27 mouse cellular contexts compared by ENCODE assay signal in the genomic region with DNA sequence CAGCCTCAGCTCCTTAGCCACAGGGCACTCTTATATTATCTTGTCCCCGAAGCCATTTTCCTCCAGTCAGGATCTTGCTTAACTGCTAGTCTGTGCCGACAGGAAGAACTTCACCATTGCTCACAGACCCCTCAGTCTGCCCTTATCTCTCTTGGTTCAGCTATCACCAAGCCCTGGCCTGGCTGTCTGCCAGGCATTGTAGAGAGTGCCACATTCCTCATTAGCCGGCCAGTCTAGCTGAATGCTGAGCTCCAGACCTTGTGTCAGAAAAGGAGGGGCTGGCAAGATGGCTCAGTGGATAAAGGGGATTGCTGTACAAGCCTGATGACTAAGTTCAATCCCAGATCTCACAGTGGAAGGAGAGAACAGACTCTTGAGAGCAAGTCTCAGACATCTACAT. TPM values are rescaled to one million over a fixed set of nuclear protein-coding genes. Genes with fewer than 3 reads are reported as not detected.
A peak's percentile ranks its signal among the peaks of the same experiment; 100 is the strongest.
DNase-seq lines count a peak whose midpoint lies in the region; ATAC-seq lines count a peak whose summit lies in the region.
"Had no signal": no experiment of that assay in that cellular context is flagged by ENCODE, and none has a peak within 500 bp of the region (broad histone marks: within the 10 kb centered on the region; RNA-seq: fewer than 3 reads in every experiment).

No protein-coding gene starts in this region.

- peaks cover 34% of the 10 kb centered on the region for H3K27me3 ChIP-seq in heart, embryonic 12.5 days (replicated peaks)
- H3K27me3 ChIP-seq: hindbrain, embryonic 15.5 days had no signal

- H3K9ac ChIP-seq in heart, embryonic 12.5 days, result no peak overlapping the region
- H3K9ac ChIP-seq: embryonic facial prominence, embryonic 13.5 days; forebrain, embryonic 12.5 days; heart, embryonic 15.5 days; hindbrain, embryonic 15.5 days had no signal

- no peak overlapping the region for H3K4me2 ChIP-seq in heart, embryonic 12.5 days
- H3K4me2 ChIP-seq: embryonic facial prominence, embryonic 13.5 days; forebrain, embryonic 12.5 days; heart, embryonic 15.5 days; hindbrain, embryonic 15.5 days had no signal

- DNase-seq in heart, postnatal 25 days (ENCODE audit: low spot score), result no peak
- DNase-seq in retina, postnatal 1 day, result peak; percentile 73
- no peak for DNase-seq in retina, embryonic 14.5 days (ENCODE audit: low spot score)
- DNase-seq in natural killer cell, adult 2 months (ENCODE audit: low spot score in 2 of 2), result no peak
- no peak for DNase-seq in T-cell, adult 2 months (ENCODE audit: low spot score)
- DNase-seq: adrenal gland, adult 2 months; adrenal gland, postnatal 36 days; B cell, adult 2 months; cerebellum, adult 2 months; cerebellum, postnatal 25 days; gastrocnemius, postnatal 14 days; heart, postnatal 36 days had no signal

- H3K36me3 ChIP-seq in heart, embryonic 12.5 days, result no peaks in the 10 kb centered on the region
- H3K36me3 ChIP-seq: embryonic facial prominence, embryonic 13.5 days; forebrain, embryonic 12.5 days; heart, embryonic 15.5 days; hindbrain, embryonic 15.5 days had no signal

- H3K4me1 ChIP-seq in heart, embryonic 12.5 days (replicated peaks), result peaks cover 8% of the 10 kb centered on the region

- no peak overlapping the region for H3K4me3 ChIP-seq in heart, embryonic 12.5 days
- H3K4me3 ChIP-seq: embryonic facial prominence, embryonic 13.5 days; forebrain, embryonic 12.5 days; heart, embryonic 15.5 days; hindbrain, embryonic 15.5 days had no signal

- peak; percentile 71; the same call in 1 of the 2 replicates for ATAC-seq in heart, embryonic 12.5 days (ENCODE audit: insufficient number of reproducible peaks, low FRiP score)
- peak; percentile 68 for ATAC-seq in common myeloid progenitor, adult 5-6 weeks (replicated peaks; ENCODE audit: low read depth, poor library complexity, severe bottlenecking)
- ATAC-seq: CD4-positive, CD25-positive, alpha-beta regulatory T cell, adult 4 months; forebrain, embryonic 16.5 days; intestine, embryonic 16.5 days; Patski had no signal

- intact Hi-C loops in heart, postnatal 25 days (cut with DNase I), result no loop called here

- 11% methylated on average over 3 of the region's 3 CpGs for WGBS in heart, embryonic 12.5 days

- no peaks in the 10 kb centered on the region for H3K9me3 ChIP-seq in heart, embryonic 12.5 days (replicated peaks)
- H3K9me3 ChIP-seq: embryonic facial prominence, embryonic 13.5 days; forebrain, embryonic 12.5 days; heart, embryonic 15.5 days; hindbrain, embryonic 15.5 days had no signal

- H3K27ac ChIP-seq in heart, embryonic 12.5 days (ENCODE audit: poor library complexity, severe bottlenecking), result no peak overlapping the region
- H3K27ac ChIP-seq: embryonic facial prominence, embryonic 13.5 days; forebrain, embryonic 12.5 days; heart, embryonic 15.5 days; hindbrain, embryonic 15.5 days had no signal

RNA-seq across cellular contexts. Expression of a gene that starts 11.4 kb away (rescaled TPM):
- polyA plus RNA-seq in heart, embryonic 12.5 days (2016; fragmentation: Nextera tagmentation; extraction: Ambion mirVana), result 3.0 and 3.4 TPM in 2 replicates
- under 1 TPM; 0.65 to 0.70 TPM for total RNA-seq in heart, postnatal 25 days (2021)
- 0.05 TPM in 1 of 2 replicates, not detected in the other for total RNA-seq in common myeloid progenitor, adult 5-6 weeks (2017)
- polyA plus RNA-seq: CD4-positive, CD25-positive, alpha-beta regulatory T cell, adult 4 months had no signal

RNA-seq across cellular contexts. Expression of a gene that starts 43.2 kb away (rescaled TPM):
- not detected in 2 replicates for polyA plus RNA-seq in heart, embryonic 12.5 days (2016; fragmentation: Nextera tagmentation; extraction: Ambion mirVana)
- total RNA-seq in heart, postnatal 25 days (2021), result not detected
- total RNA-seq in common myeloid progenitor, adult 5-6 weeks (2017), result not detected in 2 replicates
- total RNA-seq: adrenal gland, adult 2 months; adrenal gland, postnatal 36 days; gastrocnemius, adult 18-20 months; gastrocnemius, postnatal 14 days; heart, adult 8-10 months; heart, postnatal 36 days; MEL had no signal
- polyA plus RNA-seq: adrenal gland, adult 2 months; CD4-positive, CD25-positive, alpha-beta regulatory T cell, adult 4 months; cerebellum, adult 2 months; frontal cortex, adult 2 months; heart, embryonic 15.5 days; intestine, embryonic 16.5 days; Patski had no signal

RNA-seq across cellular contexts. Expression of a gene that starts 50.2 kb away (rescaled TPM):
- 0.10 and 0.24 TPM in 2 replicates for polyA plus RNA-seq in heart, embryonic 12.5 days (2016; fragmentation: Nextera tagmentation; extraction: Ambion mirVana)
- total RNA-seq in heart, postnatal 25 days (2021), result not detected
- not detected in 2 replicates for total RNA-seq in common myeloid progenitor, adult 5-6 weeks (2017)
- total RNA-seq: adrenal gland, postnatal 36 days; gastrocnemius, adult 18-20 months; gastrocnemius, postnatal 14 days; heart, adult 8-10 months had no signal
- polyA plus RNA-seq: adrenal gland, adult 2 months; cerebellum, adult 2 months; frontal cortex, adult 2 months; gonadal fat pad, adult 2 months had no signal
